Mouse (Mus musculus) thymus, adult 2 months (tissue): ENCODE measurements around the gene Cend1.

Experiments
- CTCF ChIP-seq: fragments of 200-500 bp; IDR thresholded peaks from 2 replicates; pipeline ENCODE4 v1.5.1; 2012; ENCODE audit warnings: mild to moderate bottlenecking, control low read depth, low read length, moderate library complexity, borderline replicate concordance; ENCODE audit not compliant: control insufficient read depth, poor library complexity, insufficient read depth; ENCODE audit errors: extremely low read depth
- POLR2A ChIP-seq: fragments of 200-500 bp; IDR thresholded peaks from 2 replicates; pipeline ENCODE4 v1.6.1; 2012; ENCODE audit warnings: mild to moderate bottlenecking, low read length, control low read depth, moderate library complexity; ENCODE audit not compliant: control insufficient read depth, poor library complexity, insufficient read depth; ENCODE audit errors: extremely low read depth

DNA sequence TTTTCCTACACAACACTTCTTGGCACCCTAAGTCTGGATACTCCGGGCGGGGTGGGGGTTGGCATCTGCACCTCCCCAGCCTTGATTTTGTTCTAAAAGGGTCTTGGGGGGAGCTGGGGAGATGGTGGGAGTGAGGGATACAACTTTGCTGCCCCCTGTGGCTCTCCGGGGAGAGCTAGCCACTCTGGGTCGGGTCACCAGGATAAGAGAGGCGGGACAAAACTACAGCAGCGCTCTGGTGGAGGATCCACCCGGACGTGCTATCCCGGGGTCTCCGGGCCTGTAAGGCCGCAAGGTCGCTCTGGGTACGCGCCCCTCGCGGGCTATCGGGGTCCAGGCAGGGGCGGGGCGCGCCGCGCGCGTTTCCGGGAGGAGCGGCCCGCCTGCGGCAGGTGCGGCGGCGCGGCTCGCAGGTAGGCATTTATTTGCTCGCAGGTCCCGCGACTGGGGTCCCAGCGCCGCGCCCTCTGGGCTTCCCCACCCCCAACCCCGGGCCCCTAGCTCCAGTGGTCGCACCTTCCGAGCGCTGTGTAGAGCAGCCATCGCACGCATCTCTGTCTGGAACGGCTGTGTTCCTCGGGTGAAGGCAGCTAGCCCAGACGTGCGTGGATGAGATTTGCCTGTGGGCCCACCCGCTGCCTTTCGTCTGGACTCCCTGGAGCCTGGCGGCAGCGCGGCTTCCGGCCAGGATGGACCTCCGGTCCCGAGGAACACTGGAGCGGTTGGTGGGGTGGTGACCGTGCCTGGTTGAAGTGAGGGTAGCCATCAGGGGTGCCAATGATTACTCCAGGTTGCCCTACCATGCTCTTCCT, 32.4 kb upstream of the Cend1 start:
- TF ChIP-seq POLR2A (no peak), CTCF (0 out of 2 replicates have a peak, but pooled peaks have one; percentile 28)
